Mouse (Mus musculus) layer of hippocampus, postnatal 36 days (tissue): Measurements from ENCODE around the gene Mapkap1. TPM values are rescaled to one million over a fixed set of nuclear protein-coding genes. Genes with fewer than 3 reads are reported as not detected.

ENCODE experiments used
- DNase-seq, 2 experiments: peaks; one replicate each; pipeline ENCODE4 v3.0.0; 2022
- total RNA-seq, 2 experiments: library from RNA; stranded (reverse); gene quantifications; 2 replicates each; pipeline ENCODE4 v1.2.3; 2021

The Mapkap1 gene
- total RNA-seq, 2 experiments from 2014 or later: 72.8 to 81.3 TPM

GRCm38 (mm10) chr2:34532394-34532793 is 125.8 kb downstream of the Mapkap1 start:
- no peak for DNase-seq

- no peak for DNase-seq
These were observed 126.7 kb downstream of the Mapkap1 start for GRCm38 (mm10) chr2:34533281-34533680.

- DNase-seq: peak in 1 of 2 experiments; percentile 11
These were observed 128.4 kb downstream of the Mapkap1 start for GRCm38 (mm10) chr2:34534996-34535395.

GRCm38 (mm10) chr2:34537356-34537755 is 130.8 kb downstream of the Mapkap1 start:
- no peak for DNase-seq

GRCm38 (mm10) chr2:34543581-34543980 is 137.0 kb downstream of the Mapkap1 start:
- DNase-seq: no peak

- no peak for DNase-seq
These were observed 137.4 kb downstream of the Mapkap1 start for GRCm38 (mm10) chr2:34544021-34544420.

- no peak for DNase-seq
These were observed 138.2 kb downstream of the Mapkap1 start for GRCm38 (mm10) chr2:34544646-34545395.

- peak in 1 of 2 experiments; percentile 45 for DNase-seq
These were observed 139.7 kb downstream of the Mapkap1 start for GRCm38 (mm10) chr2:34546176-34546677.

GRCm38 (mm10) chr2:34547516-34547915 is 140.9 kb downstream of the Mapkap1 start:
- DNase-seq: no peak

GRCm38 (mm10) chr2:34548961-34549360 is 142.4 kb downstream of the Mapkap1 start:
- DNase-seq: no peak

- DNase-seq: no peak
These were observed 142.9 kb downstream of the Mapkap1 start for GRCm38 (mm10) chr2:34549469-34549868.

- DNase-seq: no peak
These were observed 146.2 kb downstream of the Mapkap1 start for GRCm38 (mm10) chr2:34552772-34553171.

GRCm38 (mm10) chr2:34553580-34554231 is 147.1 kb downstream of the Mapkap1 start:
- DNase-seq: no peak

- DNase-seq: no peak
These were observed 153.6 kb downstream of the Mapkap1 start for GRCm38 (mm10) chr2:34560146-34560545.

- peak; percentile 11 to 17 for DNase-seq
These were observed 156.6 kb downstream of the Mapkap1 start for GRCm38 (mm10) chr2:34563089-34563694.

- DNase-seq: no peak
These were observed 157.3 kb downstream of the Mapkap1 start for GRCm38 (mm10) chr2:34563865-34564264.

- no peak for DNase-seq
These were observed 159.6 kb downstream of the Mapkap1 start for GRCm38 (mm10) chr2:34566146-34566545.

- no peak for DNase-seq
These were observed 160.0 kb downstream of the Mapkap1 start for GRCm38 (mm10) chr2:34566601-34567000.

- no peak for DNase-seq
These were observed 162.6 kb downstream of the Mapkap1 start for GRCm38 (mm10) chr2:34569131-34569530.

GRCm38 (mm10) chr2:34570378-34570777 is 163.8 kb downstream of the Mapkap1 start:
- no peak for DNase-seq

GRCm38 (mm10) chr2:34571096-34571495 is 164.5 kb downstream of the Mapkap1 start:
- no peak for DNase-seq

- DNase-seq: no peak
These were observed 166.5 kb downstream of the Mapkap1 start for GRCm38 (mm10) chr2:34573073-34573472.

- no peak for DNase-seq
These were observed 182.0 kb downstream of the Mapkap1 start for GRCm38 (mm10) chr2:34588546-34588945.
